Mouse (Mus musculus) spleen, adult 2 months (tissue): Measurements from ENCODE around the gene Nuak2.

ENCODE experiments used
- CTCF ChIP-seq: fragments of 200-500 bp; IDR thresholded peaks from 2 replicates; pipeline ENCODE4 v1.5.1; 2011; ENCODE audit warnings: mild to moderate bottlenecking, inconsistent platforms; ENCODE audit not compliant: insufficient read depth, insufficient read length, insufficient replicate concordance; ENCODE audit errors: extremely low read depth
- POLR2A ChIP-seq: fragments of 200-500 bp; IDR thresholded peaks from 2 replicates; pipeline ENCODE4 v1.6.1; 2011; ENCODE audit warnings: low read depth, low read length, inconsistent platforms

- peak; percentile 87; the same call in 1 of the 2 replicates for TF ChIP-seq CTCF
- TF ChIP-seq POLR2A = no peak
These were observed 52.0 kb downstream of the Nuak2 start for GRCm38 (mm10) chr1:132367692-132368506.
